Mouse (Mus musculus) MEL (cell line): ENCODE measurements around the gene Synj1. TPM values are rescaled to one million over a fixed set of nuclear protein-coding genes. Genes with fewer than 3 reads are reported as not detected.
A peak's percentile ranks its signal among the peaks of the same experiment; 100 is the strongest.

Source experiments
- DNase-seq: peaks from one replicate; pipeline ENCODE4 v3.0.0; 2011; ENCODE audit warnings: low read depth, low spot score
- H3K27ac ChIP-seq: 2 replicates; pipeline ENCODE4 v1.5.1; 2012; ENCODE audit warnings: low read depth, mild to moderate bottlenecking, control low read depth, low read length, moderate library complexity; ENCODE audit not compliant: control insufficient read depth
- H3K27me3 ChIP-seq, 2 experiments: fragments of 150-350 bp in 1 of 2; sonication (generic) in 1 of 2; 2 replicates each; pipeline ENCODE4 v1.6.1; 2012; ENCODE audit warnings: low read length in 2 of 2, mild to moderate bottlenecking in 2 of 2, improper control_type of control experiment in 1 of 2, moderate library complexity in 1 of 2; ENCODE audit not compliant: insufficient read depth in 2 of 2, control insufficient read depth in 1 of 2
- H3K36me3 ChIP-seq, 2 experiments: 2 replicates each; pipeline ENCODE4 v1.6.1; 2012 to 2014; ENCODE audit warnings: low read length in 2 of 2, improper control_type of control experiment in 1 of 2, inconsistent platforms in 1 of 2, mild to moderate bottlenecking in 1 of 2; ENCODE audit not compliant: insufficient read depth in 2 of 2, control insufficient read depth in 1 of 2
- H3K4me1 ChIP-seq, 2 experiments: fragments of 150-350 bp in 1 of 2; sonication (generic) in 1 of 2; 2 replicates each; pipeline ENCODE4 v1.6.1; 2012; ENCODE audit warnings: low read length in 2 of 2, improper control_type of control experiment in 1 of 2, mild to moderate bottlenecking in 1 of 2; ENCODE audit not compliant: insufficient read depth in 2 of 2, control insufficient read depth in 1 of 2
- H3K4me3 ChIP-seq, 2 experiments: fragments of 150-350 bp in 1 of 2; sonication (generic) in 1 of 2; 2 replicates each; pipeline ENCODE4 v1.5.1; 2012; ENCODE audit warnings: low read depth in 2 of 2, low read length in 2 of 2, mild to moderate bottlenecking in 2 of 2, moderate library complexity in 2 of 2, control low read depth in 1 of 2, improper control_type of control experiment in 1 of 2; ENCODE audit not compliant: control insufficient read depth in 1 of 2, insufficient read depth in 1 of 2
- H3K79me2 ChIP-seq: 2 replicates; pipeline ENCODE4 v1.6.1; 2012; ENCODE audit warnings: mild to moderate bottlenecking, low read length, moderate library complexity; ENCODE audit not compliant: control insufficient read depth, poor library complexity, insufficient read depth
- H3K9ac ChIP-seq: 2 replicates; pipeline ENCODE4 v1.6.1; 2012; ENCODE audit warnings: low read depth, mild to moderate bottlenecking, control low read depth, low read length, moderate library complexity; ENCODE audit not compliant: control insufficient read depth, poor library complexity, severe bottlenecking
- H3K9me3 ChIP-seq: fragments of 150-350 bp; sonication (generic); replicated peaks from 2 replicates; pipeline ENCODE4 v1.6.1; 2012; ENCODE audit warnings: mild to moderate bottlenecking, low read length, improper control_type of control experiment, moderate library complexity; ENCODE audit not compliant: insufficient read depth
- BHLHE40 ChIP-seq: IDR thresholded peaks from 2 replicates; pipeline ENCODE4 v1.6.1; 2012; ENCODE audit warnings: low read depth, mild to moderate bottlenecking, inconsistent platforms, low read length, improper control_type of control experiment, borderline replicate concordance
- CHD1 ChIP-seq: IDR thresholded peaks from 2 replicates; pipeline ENCODE4 v1.6.1; 2012; ENCODE audit warnings: low read depth, mild to moderate bottlenecking, inconsistent platforms, low read length, improper control_type of control experiment
- CHD2 ChIP-seq: IDR thresholded peaks from 2 replicates; pipeline ENCODE4 v1.6.1; 2011; ENCODE audit warnings: low read length, improper control_type of control experiment
- CTCF ChIP-seq, 3 experiments: IDR thresholded peaks in 2 of 3; conservative IDR thresholded peaks in 1 of 3; 2 replicates each; pipeline ENCODE4 v1.5.1; 2011 to 2012; ENCODE audit warnings: low read length in 3 of 3, low read depth in 2 of 3, mild to moderate bottlenecking in 2 of 3, improper control_type of control experiment in 1 of 3, inconsistent platforms in 1 of 3, mixed read lengths in 1 of 3, moderate library complexity in 1 of 3; ENCODE audit not compliant: control insufficient read depth in 1 of 3, insufficient read depth in 1 of 3, poor library complexity in 1 of 3, severe bottlenecking in 1 of 3
- ELF1 ChIP-seq: IDR thresholded peaks from 2 replicates; pipeline ENCODE4 v1.6.1; 2014; ENCODE audit warnings: low read depth, mild to moderate bottlenecking, inconsistent platforms, low read length, improper control_type of control experiment, moderate library complexity
- EP300 ChIP-seq, 2 experiments: IDR thresholded peaks; 2 replicates each; pipeline ENCODE4 v1.6.1; 2011; ENCODE audit warnings: improper control_type of control experiment in 2 of 2, low read length in 2 of 2, low read depth in 1 of 2, mild to moderate bottlenecking in 1 of 2
- ETS1 ChIP-seq: IDR thresholded peaks from 2 replicates; pipeline ENCODE4 v1.6.1; 2012; ENCODE audit warnings: low read depth, mild to moderate bottlenecking, inconsistent platforms, low read length, improper control_type of control experiment, moderate library complexity
- GABPA ChIP-seq: IDR thresholded peaks from 2 replicates; pipeline ENCODE4 v1.6.1; 2012; ENCODE audit warnings: low read depth, mild to moderate bottlenecking, inconsistent platforms, low read length, improper control_type of control experiment, moderate library complexity
- HCFC1 ChIP-seq: IDR thresholded peaks from 2 replicates; pipeline ENCODE4 v1.6.1; 2012; ENCODE audit warnings: low read depth, mild to moderate bottlenecking, inconsistent platforms, low read length, improper control_type of control experiment, moderate library complexity
- KAT2A ChIP-seq: conservative IDR thresholded peaks from 2 replicates; pipeline ENCODE4 v1.6.1; 2012; ENCODE audit warnings: low read depth, low read length, improper control_type of control experiment, inconsistent platforms
- MAFK ChIP-seq: IDR thresholded peaks from 2 replicates; pipeline ENCODE4 v1.6.1; 2011; ENCODE audit warnings: low read depth, mild to moderate bottlenecking, low read length, improper control_type of control experiment, borderline replicate concordance
- MAX ChIP-seq: IDR thresholded peaks from 2 replicates; pipeline ENCODE4 v1.6.1; 2011; ENCODE audit warnings: low read length, improper control_type of control experiment
- MXI1 ChIP-seq: IDR thresholded peaks from 2 replicates; pipeline ENCODE4 v1.6.1; 2011; ENCODE audit warnings: mild to moderate bottlenecking, low read depth, low read length, improper control_type of control experiment
- MYB ChIP-seq: IDR thresholded peaks from 2 replicates; pipeline ENCODE4 v1.6.1; 2011; ENCODE audit warnings: mild to moderate bottlenecking, low read depth, low read length, improper control_type of control experiment
- NELFE ChIP-seq: IDR thresholded peaks from 2 replicates; pipeline ENCODE4 v1.6.1; 2011; ENCODE audit warnings: low read depth, low read length, improper control_type of control experiment
- NRF1 ChIP-seq: IDR thresholded peaks from 2 replicates; pipeline ENCODE4 v1.6.1; 2014; ENCODE audit warnings: low read depth, mild to moderate bottlenecking, inconsistent platforms, low read length, improper control_type of control experiment, moderate library complexity; ENCODE audit not compliant: poor library complexity, insufficient read depth, severe bottlenecking
- POLR2AphosphoS2 ChIP-seq: IDR thresholded peaks from 2 replicates; pipeline ENCODE4 v1.6.1; 2011; ENCODE audit warnings: low read length, improper control_type of control experiment
- POLR2AphosphoS5 ChIP-seq: IDR thresholded peaks from 2 replicates; pipeline ENCODE4 v1.6.1; 2012; ENCODE audit warnings: low read depth, borderline replicate concordance, mild to moderate bottlenecking, inconsistent platforms, low read length, moderate library complexity, mixed read lengths
- RAD21 ChIP-seq: IDR thresholded peaks from 2 replicates; pipeline ENCODE4 v1.6.1; 2011; ENCODE audit warnings: mild to moderate bottlenecking, low read depth, low read length, improper control_type of control experiment
- RCOR1 ChIP-seq: IDR thresholded peaks from 2 replicates; pipeline ENCODE4 v1.6.1; 2012; ENCODE audit warnings: low read depth, mild to moderate bottlenecking, inconsistent platforms, low read length, improper control_type of control experiment
- SMC3 ChIP-seq: IDR thresholded peaks from 2 replicates; pipeline ENCODE4 v1.6.1; 2011; ENCODE audit warnings: low read depth, low read length, improper control_type of control experiment
- TAL1 ChIP-seq: IDR thresholded peaks from 2 replicates; pipeline ENCODE4 v1.6.1; 2012; ENCODE audit warnings: mild to moderate bottlenecking, inconsistent platforms, low read length, moderate library complexity, mixed read lengths
- TBP ChIP-seq: IDR thresholded peaks from 2 replicates; pipeline ENCODE4 v1.8.0; 2011; ENCODE audit warnings: low read depth, low read length, improper control_type of control experiment
- TCF12 ChIP-seq: IDR thresholded peaks from 2 replicates; pipeline ENCODE4 v1.6.1; 2014; ENCODE audit warnings: low read depth, mild to moderate bottlenecking, inconsistent platforms, low read length, improper control_type of control experiment, moderate library complexity
- USF1 ChIP-seq: IDR thresholded peaks from 2 replicates; pipeline ENCODE4 v1.6.1; 2014; ENCODE audit warnings: low read depth, mild to moderate bottlenecking, inconsistent platforms, low read length, improper control_type of control experiment, moderate library complexity
- USF2 ChIP-seq, 2 experiments: IDR thresholded peaks; 2 replicates each; pipeline ENCODE4 v1.6.1; 2011 to 2012; ENCODE audit warnings: improper control_type of control experiment in 2 of 2, low read length in 2 of 2, borderline replicate concordance in 1 of 2, inconsistent platforms in 1 of 2, low read depth in 1 of 2, mild to moderate bottlenecking in 1 of 2; ENCODE audit not compliant: insufficient read depth in 1 of 2
- ZC3H11A ChIP-seq: IDR thresholded peaks from 2 replicates; pipeline ENCODE4 v1.6.1; 2012; ENCODE audit warnings: low read depth, mild to moderate bottlenecking, inconsistent platforms, low read length, improper control_type of control experiment
- ZKSCAN1 ChIP-seq: IDR thresholded peaks from 2 replicates; pipeline ENCODE4 v1.6.1; 2012; ENCODE audit warnings: low read depth, mild to moderate bottlenecking, inconsistent platforms, low read length, improper control_type of control experiment, moderate library complexity
- ZMIZ1 ChIP-seq: IDR thresholded peaks from 2 replicates; pipeline ENCODE4 v1.6.1; 2012; ENCODE audit warnings: low read depth, mild to moderate bottlenecking, inconsistent platforms, low read length, improper control_type of control experiment, moderate library complexity
- polyA plus RNA-seq, 2 experiments: library from polyadenylated mRNA; stranded (reverse) in 1 of 2; unstranded in 1 of 2; fragments of >175 nt in 1 of 2; fragments of >200 nt in 1 of 2; gene quantifications; 2 replicates each; pipeline versions ENCODE4 v1.2.1 to v1.2.4; 2012; ENCODE audit warnings: low replicate concordance in 2 of 2, low read depth in 1 of 2; ENCODE audit not compliant: insufficient read length in 2 of 2, insufficient read depth in 1 of 2, missing spikeins in 1 of 2
- total RNA-seq: library from RNA; depleted of rRNA; stranded (reverse); fragments of 300-350 nt; gene quantifications from 2 replicates; pipeline ENCODE4 v1.2.3, GENCODE M21; 2012

Synj1 gene
- total and polyA plus RNA-seq, 3 experiments = 5.0 to 34.5 TPM; not detected in 1

DNA sequence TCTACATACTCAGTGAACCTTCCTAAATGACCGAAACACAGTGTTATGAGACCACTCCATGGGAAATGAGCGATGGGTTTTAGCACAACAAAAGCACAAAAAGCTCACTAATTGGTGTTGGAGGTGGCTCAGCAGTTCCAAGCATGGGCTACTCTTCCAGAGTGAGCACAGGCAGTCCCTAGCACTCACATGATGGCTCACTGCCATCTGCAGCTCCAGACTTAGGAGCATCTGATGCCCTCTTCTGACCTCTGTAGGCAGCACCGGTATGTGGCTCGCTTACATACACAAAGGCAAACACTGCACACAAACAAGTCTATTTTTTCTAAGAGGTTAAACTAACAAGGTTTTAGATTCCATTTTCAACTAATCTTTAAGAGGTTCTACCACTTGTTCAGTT lies 44.9 kb downstream of the Synj1 start:
- no peak overlapping the region for H3K4me3 ChIP-seq
- no peaks in the 10 kb centered on the region for H3K79me2 ChIP-seq
- no peak for DNase-seq
- H3K27me3 ChIP-seq = no peaks in the 10 kb centered on the region
- H3K9me3 ChIP-seq = no peaks in the 10 kb centered on the region
- peaks cover 0 to 13% of the 10 kb centered on the region in 2 experiments; a peak in 2 of 4 replicates for H3K36me3 ChIP-seq
- TF ChIP-seq CHD2 (no peak), SMC3 (no peak), NELFE (no peak), POLR2AphosphoS2 (no peak), TAL1 (no peak), ZMIZ1 (no peak), USF2 (IDR thresholded peaks at IDR 0.05; ENCODE audit: borderline replicate concordance in 1 of 2, insufficient read depth in 1 of 2, low read depth in 1 of 2, low read length in 2 of 2) (no peak), MYB (no peak), GABPA (no peak), CHD1 (no peak), BHLHE40 (no peak), ZKSCAN1 (no peak), MAX (no peak), HCFC1 (no peak), MAFK (no peak), MXI1 (no peak), USF1 (no peak), KAT2A (no peak), ETS1 (no peak)
- TF ChIP-seq, all 39 proteins: peak for 0
- Histone ChIP-seq H3K9ac (no peak overlapping the region), H3K4me1 (no peaks in the 10 kb centered on the region), H3K27ac (no peak overlapping the region)

GRCm38 (mm10) chr16:90964302-90964701 lies 46.8 kb downstream of the Synj1 start:
- Histone ChIP-seq H3K36me3 (peaks cover 0 to 12% of the 10 kb centered on the region in 2 experiments; a peak in 2 of 4 replicates), H3K27ac (no peak overlapping the region), H3K9ac (no peak overlapping the region), H3K79me2 (no peaks in the 10 kb centered on the region), H3K27me3 (no peaks in the 10 kb centered on the region), H3K4me3 (no peak overlapping the region), H3K9me3 (no peaks in the 10 kb centered on the region), H3K4me1 (no peaks in the 10 kb centered on the region)
- no peak for DNase-seq
- TF ChIP-seq TBP (no peak), ZKSCAN1 (peak; percentile 92), CHD2 (no peak), MXI1 (no peak), RAD21 (no peak), ELF1 (no peak), RCOR1 (no peak), MYB (no peak), HCFC1 (no peak), ZC3H11A (no peak), CTCF (IDR thresholded peaks at IDR 0.05 in 2 of 3, conservative IDR thresholded peaks at IDR 0.05 in 1 of 3; ENCODE audit: control insufficient read depth in 1 of 3, insufficient read depth in 1 of 3, low read depth in 2 of 3, low read length in 3 of 3, poor library complexity in 1 of 3, severe bottlenecking in 1 of 3) (no peak), NRF1 (no peak), POLR2AphosphoS5 (no peak), USF2 (IDR thresholded peaks at IDR 0.05; ENCODE audit: borderline replicate concordance in 1 of 2, insufficient read depth in 1 of 2, low read depth in 1 of 2, low read length in 2 of 2) (no peak), KAT2A (no peak), ZMIZ1 (no peak), EP300 (IDR thresholded peaks at IDR 0.05; ENCODE audit: low read depth in 1 of 2, low read length in 2 of 2) (0 out of 4 replicates have a peak, but pooled peaks of 1 of the 2 experiments have one; percentile 18), POLR2AphosphoS2 (no peak), MAX (no peak), BHLHE40 (no peak), SMC3 (no peak), TCF12 (peak; percentile 41; the same call in 1 of the 2 replicates), NELFE (no peak)
